Mouse (Mus musculus) hindlimb bud, embryonic 11.5 days (tissue): Measurements from ENCODE around the gene Naip1.
"Not testable (repeated sequence)": the region's sequence is repeated elsewhere in the genome, so short reads cannot be mapped to it uniquely, and the experiment has no call there.

Experiments
- DNase-seq: peaks from one replicate; pipeline ENCODE4 v3.0.0-alpha.2; 2012; ENCODE audit warnings: low read depth, low spot score; ENCODE audit errors: extremely low spot score

The Naip1 gene

DNA sequence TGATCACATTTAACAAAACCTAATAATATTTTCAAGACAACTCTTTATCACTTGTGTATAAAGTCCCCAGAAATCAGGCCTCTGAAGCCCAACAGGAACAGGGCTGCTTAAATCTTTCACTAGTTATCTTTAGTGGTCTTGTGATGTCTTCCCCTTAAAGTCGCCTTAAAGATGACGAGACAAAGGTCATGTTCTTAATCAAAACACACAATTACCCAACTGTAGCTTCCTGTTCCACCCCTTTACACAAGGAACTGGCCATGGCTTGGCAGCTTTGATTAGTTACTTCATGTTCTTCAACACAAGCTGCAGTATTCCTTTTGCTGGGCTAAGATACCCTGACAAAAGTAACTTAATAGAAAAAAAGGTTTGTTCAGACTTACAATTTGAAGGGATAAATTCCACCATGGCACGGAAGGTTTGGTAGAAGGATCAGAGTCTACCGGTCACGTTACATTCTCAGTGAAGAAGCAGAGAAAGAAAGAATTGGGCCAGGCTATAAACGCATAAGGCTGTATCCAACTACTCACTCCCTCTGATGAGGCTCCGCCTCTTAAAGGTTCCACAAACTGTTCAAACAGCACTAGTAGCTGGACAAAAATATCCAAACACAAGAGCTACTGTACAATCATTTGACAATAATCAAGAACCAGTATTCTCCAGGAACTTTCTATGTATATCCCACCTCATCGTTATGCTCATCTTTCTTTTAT lies at the start of gene Naip1:
Gene Naip1, minus strand, starts transcription at position 455 of the 713 bp plus-strand sequence.
- not testable (repeated sequence) for DNase-seq

DNA sequence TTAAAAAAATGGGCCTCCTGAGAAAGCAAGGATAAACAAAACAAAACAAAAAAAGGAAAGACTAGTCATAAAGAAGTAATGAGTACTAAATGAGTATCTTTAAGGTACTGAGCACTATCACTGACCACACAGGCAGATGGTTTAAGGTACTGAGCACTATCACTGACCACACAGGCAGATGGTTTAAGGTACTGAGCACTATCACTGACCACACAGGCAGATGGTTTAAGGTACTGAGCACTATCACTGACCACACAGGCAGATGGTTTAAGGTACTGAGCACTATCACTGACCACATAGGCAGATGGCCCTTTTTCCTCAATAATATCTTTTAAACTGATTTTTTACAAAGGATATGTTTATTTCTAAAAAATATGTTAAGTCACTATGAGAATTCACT lies 47.0 kb upstream of the Naip1 start:
- not testable (repeated sequence) for DNase-seq

DNA sequence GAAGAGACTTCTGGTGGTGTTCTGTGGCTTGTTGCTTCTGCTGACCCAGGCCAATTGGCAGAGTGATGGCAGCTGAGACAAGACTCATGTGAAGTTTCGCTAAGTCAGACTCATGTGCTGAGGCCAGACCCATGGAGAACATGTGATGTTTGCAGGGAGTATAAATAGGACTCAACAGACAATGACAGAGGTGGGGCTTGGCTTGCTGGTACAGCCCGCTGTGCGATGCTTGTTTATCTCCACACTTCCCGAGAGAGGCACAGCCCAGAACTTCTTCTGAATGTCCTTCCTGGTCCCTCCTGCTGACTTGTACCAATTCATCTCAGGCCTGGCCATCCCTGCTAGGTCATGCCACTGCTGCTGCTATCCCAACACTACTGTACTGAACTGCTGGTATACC lies 42.7 kb upstream of the Naip1 start:
- DNase-seq, result no peak

DNA sequence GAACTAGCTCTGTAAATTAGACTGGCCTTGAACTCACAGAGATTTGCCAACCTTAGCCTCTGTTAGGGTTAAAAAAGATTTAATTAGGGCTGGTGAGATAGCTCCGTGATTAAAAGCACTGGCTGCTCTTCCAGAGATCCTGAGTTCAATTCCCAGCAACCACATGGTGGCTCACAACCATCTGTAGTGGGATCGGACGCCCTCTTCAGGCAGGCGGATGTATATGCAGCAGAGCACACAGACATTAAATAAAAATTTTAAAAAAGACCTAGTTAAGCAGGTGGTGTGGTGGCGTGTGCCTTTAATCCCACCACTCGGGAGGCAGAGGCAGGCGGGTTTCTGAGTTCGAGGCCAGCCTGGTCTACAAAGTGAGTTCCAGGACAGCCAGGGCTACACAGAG lies 41.7 kb upstream of the Naip1 start:
- DNase-seq, result not testable (repeated sequence)

DNA sequence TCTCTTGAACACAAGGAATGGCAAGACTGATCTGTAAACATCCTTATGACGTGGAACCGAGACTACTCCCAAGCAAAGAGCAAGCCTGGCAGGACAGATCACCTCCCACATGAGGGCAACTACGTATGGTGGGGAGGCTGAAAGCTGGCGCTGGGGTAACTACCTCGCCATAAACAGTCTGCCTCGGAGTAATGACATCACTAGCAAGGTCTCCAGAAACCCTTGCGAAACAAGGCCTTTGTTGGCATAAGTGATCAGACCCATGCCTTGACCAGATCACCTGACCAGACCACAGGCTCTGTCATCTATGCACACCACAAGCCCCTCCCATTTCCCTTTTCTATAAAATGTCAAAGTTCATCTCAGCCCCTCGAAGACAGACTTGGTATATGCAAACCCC lies 40.6 kb upstream of the Naip1 start:
- DNase-seq, result no peak

DNA sequence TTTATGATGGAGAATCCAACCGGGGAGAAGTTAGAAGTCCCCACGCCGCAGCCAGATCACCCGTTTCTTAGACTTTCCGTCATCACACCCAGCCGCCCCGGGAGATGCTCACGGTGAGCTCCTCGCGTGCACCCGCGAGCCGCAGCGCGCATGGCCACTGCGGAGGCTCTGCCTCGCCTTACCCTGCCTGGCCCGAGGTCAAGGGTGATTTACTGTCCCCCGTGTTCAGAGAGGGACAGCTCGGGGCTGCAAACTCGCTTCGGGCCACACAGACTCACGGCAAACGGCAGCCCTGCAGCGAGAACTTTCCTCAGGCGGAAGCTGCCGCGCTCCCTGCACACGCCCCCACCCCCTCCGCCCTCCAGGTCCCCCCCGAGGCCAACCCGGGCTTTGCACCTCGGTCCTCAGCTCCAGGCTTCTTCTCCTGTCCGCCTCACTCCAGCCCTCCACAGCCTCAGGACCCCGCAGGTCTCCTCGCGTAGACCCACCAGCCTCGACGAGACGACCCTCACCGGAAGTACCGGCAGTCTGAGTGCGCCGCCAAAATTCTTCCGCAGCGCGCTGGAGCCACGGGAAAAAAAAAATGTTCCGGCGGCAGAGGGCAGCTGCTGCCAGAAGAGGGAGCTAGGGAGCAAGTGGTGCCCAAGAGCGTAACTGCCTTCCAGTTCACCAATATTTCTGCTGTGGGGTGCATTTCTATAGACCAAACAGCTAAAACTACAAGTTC lies 39.6 kb upstream of the Naip1 start, which contains the start of gene Gtf2h2:
Gene Gtf2h2, minus strand, starts transcription at position 519 of the 727 bp plus-strand sequence.
- DNase-seq, result peak; percentile 71

DNA sequence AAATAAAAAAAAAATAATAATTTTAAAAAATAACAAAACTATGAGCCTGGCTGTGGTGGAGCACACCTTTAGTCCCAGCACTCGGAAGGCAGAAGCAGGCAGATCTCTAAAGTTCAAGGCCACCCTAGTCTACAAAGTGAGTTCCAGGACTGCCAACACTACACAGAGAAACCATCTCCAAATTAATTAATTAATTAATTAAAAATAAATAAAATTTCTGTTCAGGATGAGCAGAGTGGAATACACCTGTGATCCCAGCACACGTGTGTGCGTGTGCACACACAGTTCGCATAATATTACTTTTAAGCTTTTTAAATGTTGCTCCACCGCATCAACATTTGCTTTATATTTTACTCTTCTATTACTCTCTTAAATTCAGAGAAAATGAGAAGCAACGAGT lies 39.0 kb upstream of the Naip1 start:
- DNase-seq, result no peak

DNA sequence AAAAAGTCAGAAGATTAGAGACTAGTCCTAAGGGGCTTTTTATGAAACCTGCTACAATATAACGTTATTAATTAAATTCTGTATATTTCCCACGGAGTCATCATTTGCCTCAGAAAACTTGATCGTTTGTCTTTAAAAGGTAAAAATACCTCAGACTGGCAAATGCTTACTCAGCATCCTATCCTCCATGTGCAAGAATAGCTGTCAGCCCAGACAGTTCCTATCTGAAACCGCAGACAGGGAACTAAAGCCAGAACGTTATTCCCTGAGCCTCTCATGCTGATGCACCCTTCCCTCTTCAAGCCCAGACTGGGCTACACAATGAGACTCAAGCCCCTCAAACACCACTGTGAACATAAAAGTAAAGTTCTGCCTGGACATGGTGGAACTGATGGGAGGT lies 37.8 kb upstream of the Naip1 start:
- no peak for DNase-seq

DNA sequence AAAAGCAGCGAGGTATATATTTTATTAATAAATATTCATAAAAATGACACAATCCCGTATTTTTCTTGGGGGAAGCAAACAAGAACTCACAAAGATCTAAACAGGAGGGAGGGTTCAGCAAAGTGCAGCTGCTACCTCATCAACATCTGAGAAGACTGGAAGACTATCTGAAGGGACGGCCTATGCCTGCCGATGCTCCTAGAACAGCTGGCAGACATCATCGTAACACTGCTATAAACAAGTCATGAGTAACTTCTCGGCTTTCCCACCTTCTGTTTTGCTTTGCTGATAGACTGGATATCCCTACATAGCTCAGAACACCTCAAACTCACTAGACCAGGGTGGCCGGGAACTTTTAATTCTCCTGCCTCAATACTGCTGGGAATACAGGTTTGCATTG lies 30.9 kb upstream of the Naip1 start:
- no peak for DNase-seq

DNA sequence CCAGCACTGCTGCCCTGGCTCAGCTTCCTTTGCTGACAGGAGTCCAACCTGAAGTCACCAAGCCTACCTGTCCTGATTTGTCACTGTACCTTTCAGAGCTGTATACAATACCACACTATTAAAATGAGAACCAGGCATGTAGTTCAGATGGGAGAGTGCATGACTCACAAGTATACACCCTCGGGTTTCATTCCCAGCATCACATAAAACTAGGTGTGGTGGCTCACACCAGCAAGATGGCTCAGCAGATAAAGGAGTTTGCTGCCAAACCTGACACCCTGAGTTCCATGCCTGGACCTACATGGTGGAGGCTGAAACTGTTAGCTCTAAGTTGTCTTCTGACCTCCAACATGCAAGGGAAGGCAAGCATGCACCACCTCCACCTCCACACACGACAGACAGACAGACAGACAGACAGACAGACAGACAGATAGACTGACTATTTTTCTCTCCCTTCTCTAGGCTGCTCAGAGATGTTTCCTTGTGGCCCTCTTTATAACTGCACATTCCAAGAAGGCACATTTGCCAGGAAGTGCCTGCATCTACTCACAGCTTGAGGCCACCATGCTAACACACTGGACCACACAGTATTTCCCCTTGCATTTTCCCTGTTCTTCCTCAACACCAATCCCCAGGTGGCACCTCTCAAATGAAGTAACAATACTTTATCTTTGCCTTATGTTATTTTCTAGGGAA lies 11.0 kb upstream of the Naip1 start:
- no peak for DNase-seq

DNA sequence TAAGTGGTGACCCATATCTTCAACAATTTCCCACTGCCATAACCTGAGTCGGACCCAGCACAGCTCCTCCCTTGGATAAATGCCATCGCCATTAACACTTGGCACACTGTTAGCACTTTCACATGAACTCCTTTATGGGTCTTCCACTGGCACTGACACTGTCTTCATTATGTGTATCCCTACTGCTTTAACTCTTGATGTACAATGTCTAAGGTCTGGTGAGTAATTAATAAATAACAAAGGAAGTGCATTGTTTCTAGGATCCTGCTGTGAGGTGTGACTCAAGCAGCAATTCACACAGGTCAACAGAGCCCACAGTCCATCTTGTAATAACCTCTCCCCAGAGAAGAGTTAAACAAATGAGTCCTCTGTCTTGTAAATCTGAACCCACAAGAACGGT lies 8.7 kb upstream of the Naip1 start:
- no peak for DNase-seq

DNA sequence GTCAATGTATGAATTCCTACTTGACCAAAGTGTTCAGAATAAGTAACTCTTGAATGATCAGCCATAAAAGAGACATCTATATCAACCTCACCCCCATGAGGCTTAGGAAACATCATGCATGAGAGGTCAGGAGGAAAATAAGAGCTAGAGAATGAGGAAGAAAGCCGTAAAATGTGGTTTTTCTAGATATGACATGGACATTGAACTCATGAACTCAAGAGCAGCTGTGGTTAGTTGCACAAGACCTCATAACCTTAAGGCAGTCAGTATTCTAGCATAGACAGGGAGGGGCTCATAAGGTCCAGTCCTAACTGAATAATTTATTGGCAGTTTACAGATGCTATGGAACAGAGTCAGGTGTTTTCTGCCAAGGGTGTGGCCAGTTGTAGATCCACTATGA lies 3.2 kb downstream of the Naip1 start:
- no peak for DNase-seq

DNA sequence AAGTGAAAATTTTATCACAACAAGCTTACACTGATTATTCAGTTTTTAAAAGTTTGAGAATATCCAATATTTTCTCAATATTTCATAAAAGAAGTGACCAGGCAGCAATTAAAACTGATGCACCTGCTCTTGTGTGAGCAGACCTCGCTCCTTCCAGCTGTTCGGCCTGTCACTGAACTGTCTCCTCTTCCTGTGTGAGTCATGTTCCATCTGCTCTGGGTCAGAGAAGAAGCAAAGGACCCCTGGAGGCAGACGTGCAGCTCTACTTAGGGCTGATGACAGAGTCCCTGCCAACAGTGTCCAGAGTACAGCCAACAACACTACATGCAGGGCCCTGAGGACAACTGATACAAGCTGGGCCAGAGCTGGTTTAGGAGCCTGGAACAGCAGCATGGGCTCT lies 12.6 kb downstream of the Naip1 start:
- DNase-seq, result no peak

DNA sequence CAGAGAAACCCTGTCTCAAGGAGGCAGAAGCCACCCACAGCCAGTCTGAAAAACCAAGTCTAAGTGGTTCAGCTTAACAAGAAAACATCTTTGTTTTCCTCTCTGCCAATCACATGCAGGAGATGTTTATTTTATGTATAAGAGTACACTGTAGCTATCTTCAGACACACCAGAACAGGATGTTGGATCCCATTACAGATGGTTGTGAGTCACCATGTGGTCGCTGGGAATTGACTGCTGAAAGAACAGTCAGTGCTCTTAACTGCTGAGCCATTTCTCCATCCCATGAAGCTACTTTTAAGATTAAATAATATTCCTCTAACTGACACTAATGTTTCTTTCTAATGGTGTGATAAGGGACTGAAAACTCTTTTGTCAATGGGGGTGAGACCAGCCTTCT lies 14.0 kb downstream of the Naip1 start:
- DNase-seq, result no peak

DNA sequence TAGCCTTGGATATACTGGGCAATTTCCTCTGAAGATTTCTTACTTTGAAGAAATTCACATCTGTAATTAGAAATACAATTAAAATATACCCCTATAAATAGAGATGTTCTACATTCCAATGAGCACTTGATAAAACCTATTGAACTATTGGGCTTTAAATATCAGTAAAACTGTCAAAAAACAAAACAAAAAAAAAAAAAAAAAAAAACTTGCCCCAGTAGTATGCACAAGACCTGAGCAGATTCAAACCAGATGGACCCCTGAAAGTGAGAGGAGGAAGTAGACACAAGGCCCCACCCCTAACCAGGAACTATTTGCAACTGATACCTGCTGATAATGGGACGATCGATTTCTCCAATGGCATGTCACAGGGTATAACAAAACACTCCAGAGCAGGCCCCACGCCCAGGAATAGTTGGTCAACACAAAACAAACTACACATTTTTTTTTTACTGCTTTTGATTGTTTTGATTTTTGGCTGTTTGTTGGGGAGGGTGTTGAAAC lies 15.3 kb downstream of the Naip1 start:
- no peak for DNase-seq

DNA sequence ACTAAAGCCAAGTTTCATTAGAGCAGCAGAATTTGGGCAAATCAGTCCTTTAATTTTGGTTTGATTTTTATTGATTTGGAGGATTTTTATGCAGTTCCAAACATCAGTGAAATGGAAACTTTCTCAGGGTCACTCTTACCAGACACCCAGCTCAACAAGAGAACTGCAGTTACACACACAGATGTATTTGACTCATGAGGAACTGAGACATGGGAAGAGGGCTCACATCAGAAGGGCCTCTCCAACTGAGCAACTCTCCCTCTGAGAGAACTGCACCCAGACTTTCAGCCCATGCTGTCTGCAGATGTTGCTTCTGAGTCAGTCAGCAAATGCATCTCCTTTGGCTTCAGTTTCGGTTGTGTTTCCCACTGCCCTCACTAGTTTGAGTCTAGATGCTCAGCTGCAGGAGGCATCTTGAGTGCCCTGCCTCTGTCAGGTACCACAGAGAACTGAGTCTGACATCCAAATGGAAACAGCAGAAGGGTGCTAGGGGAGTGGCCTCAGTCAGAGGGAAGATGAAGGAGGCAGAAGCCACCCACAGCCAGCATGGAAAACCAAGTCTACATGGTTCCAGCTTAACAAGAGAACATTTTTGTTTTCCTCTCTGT lies 16.0 kb downstream of the Naip1 start:
- DNase-seq, result not testable (repeated sequence)

DNA sequence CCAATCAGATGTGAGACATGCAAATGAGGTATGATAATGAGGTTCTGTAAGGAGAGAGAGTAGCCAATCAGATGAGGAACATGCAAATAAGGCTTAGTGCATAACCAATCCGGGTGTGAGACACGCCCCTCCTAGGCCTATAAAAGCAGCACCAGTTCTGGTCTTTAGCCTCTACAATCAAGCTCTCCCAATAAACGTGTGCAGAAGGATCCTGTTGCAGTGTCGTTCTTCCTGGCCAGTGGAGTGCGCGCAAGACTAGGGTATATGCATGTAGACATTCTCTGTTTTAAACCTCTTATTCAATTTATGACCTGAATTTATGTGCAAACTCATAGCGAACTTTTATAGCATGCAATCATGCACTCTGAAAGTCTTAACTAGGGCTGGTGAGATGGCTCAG lies 32.7 kb downstream of the Naip1 start:
- DNase-seq, result not testable (repeated sequence)

DNA sequence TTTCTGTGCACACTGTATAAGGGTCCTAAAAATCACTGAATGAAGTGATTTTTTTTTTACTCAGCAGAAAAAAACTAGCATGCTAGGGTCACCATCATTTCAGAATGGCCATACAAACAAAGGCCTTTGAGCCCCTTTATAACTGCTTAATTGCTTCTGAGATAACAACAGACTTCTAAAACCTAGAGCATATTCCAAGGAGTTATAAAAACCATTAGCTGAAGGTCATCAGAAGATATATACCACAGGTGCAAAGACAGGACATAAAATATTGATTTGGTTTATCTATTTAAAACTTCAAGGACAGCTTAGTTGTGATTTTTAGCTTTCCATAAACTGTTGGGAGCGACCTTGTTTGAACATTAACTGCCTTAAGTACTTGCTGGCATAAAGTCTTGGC lies 38.2 kb downstream of the Naip1 start:
- DNase-seq, result no peak

DNA sequence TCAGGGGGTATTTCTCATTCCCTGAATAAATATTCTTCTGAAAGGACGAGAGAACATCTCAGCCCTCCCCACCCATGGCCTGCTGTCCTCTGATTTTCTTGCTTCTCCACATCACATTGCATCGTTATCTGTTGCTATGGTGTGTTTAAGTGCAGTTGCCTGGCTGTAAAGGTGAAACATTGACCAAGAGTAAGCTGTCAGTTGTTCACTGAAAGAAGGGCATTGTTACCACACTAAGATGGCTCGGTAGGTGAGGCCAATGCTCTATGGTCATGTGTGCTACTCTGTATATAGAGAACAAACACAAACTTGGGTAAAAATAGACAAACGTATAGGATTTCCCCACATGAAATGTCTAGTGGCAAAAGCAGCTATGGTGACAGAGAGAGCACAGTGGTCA lies 42.8 kb downstream of the Naip1 start:
- DNase-seq, result no peak

DNA sequence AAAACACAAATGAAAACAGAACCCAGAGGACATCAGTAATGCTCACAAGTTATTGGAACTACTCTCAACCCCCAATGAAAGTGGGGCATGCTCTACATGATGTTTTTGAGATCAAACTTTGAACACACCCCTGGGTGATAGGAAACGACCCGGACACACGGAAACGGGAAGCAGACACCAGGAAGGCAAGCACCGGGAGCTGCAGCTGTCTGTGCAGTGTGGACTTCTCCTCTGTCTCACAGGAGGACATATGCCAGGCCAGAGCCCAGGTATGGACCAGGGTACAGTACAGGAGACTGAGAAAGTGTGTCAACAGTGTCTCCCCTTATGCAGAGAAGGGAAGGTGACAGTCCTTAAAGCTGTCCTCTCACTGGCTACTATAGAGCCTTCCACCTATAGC lies 43.5 kb downstream of the Naip1 start:
- no peak for DNase-seq

DNA sequence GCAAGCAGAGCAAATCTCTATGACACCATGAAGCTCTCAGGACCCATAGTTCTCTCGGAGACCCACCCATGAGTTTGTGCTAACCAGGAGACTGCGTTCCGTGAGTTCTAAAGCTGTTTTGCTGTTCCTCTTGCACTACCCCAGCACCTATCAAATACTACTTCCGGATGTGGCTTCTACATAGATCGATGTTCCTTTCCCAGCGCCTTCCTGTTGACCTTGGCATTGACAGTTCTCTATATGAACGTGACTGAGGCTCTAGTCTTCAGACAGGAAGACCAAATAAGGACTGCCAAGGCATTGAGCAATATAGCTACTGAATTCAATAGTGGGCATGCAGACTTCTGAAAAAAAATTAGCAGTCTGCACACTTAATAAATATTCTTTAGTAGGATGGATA lies 44.4 kb downstream of the Naip1 start:
- DNase-seq, result no peak
